Mouse (Mus musculus): Measurements from ENCODE around the gene Tcf20. TPM values are rescaled to one million over a fixed set of nuclear protein-coding genes. Genes with fewer than 3 reads are reported as not detected.

Tcf20 gene
- polyA plus RNA-seq, 1 experiment from 2014 or later: 17.4 TPM

GRCm38 (mm10) chr15:82967947-82968346 is 19.7 kb downstream of the Tcf20 start:
- H3K4me2 ChIP-seq (ENCODE audit: low read length): peak overlapping the region; percentile 44
- WGBS: 29% methylated on average over 6 of the region's 6 CpGs
- H3K4me3 ChIP-seq (ENCODE audit: low read depth, low read length): no peak overlapping the region
- no peak for ATAC-seq
- H3K27me3 ChIP-seq (replicated peaks; ENCODE audit: control insufficient read depth, insufficient read depth, low read length): peaks cover 3% of the 10 kb centered on the region; the same call in 1 of the 2 replicates
- peak overlapping the region; percentile 87 for H3K27ac ChIP-seq (ENCODE audit: low read depth, low read length)
- no peak for DNase-seq (ENCODE audit: low spot score)
- H3K4me1 ChIP-seq (ENCODE audit: control insufficient read depth, insufficient read depth, low read length): peaks cover 27% of the 10 kb centered on the region
- no peaks in the 10 kb centered on the region for H3K9me3 ChIP-seq (replicated peaks; ENCODE audit: control insufficient read depth, low read length)
- H3K9ac ChIP-seq (ENCODE audit: low read length): peak overlapping the region; percentile 35; the same call in 1 of the 2 replicates
- no peaks in the 10 kb centered on the region for H3K36me3 ChIP-seq (ENCODE audit: control insufficient read depth, insufficient read depth, low read length)

- H3K36me3 ChIP-seq (ENCODE audit: control insufficient read depth, insufficient read depth, low read length): no peaks in the 10 kb centered on the region
- H3K9me3 ChIP-seq (replicated peaks; ENCODE audit: control insufficient read depth, low read length): no peaks in the 10 kb centered on the region
- H3K4me2 ChIP-seq (ENCODE audit: low read length): peak overlapping the region; percentile 74; the same call in 1 of the 2 replicates
- H3K9ac ChIP-seq (ENCODE audit: low read length): peak overlapping the region; percentile 21; the same call in 1 of the 2 replicates
- peak overlapping the region; percentile 30; the same call in 1 of the 2 replicates for H3K4me3 ChIP-seq (ENCODE audit: low read depth, low read length)
- peaks cover 56% of the 10 kb centered on the region for H3K4me1 ChIP-seq (ENCODE audit: control insufficient read depth, insufficient read depth, low read length)
- no peak for ATAC-seq
- DNase-seq (ENCODE audit: low spot score): peak; percentile 40
- peak overlapping the region; percentile 90 for H3K27ac ChIP-seq (ENCODE audit: low read depth, low read length)
- 57% methylated on average over 14 of the region's 14 CpGs for WGBS
- peaks cover 3% of the 10 kb centered on the region; the same call in 1 of the 2 replicates for H3K27me3 ChIP-seq (replicated peaks; ENCODE audit: control insufficient read depth, insufficient read depth, low read length)
Observed at GRCm38 (mm10) chr15:82964266-82964825, 23.3 kb downstream of the Tcf20 start.

- H3K27me3 ChIP-seq (replicated peaks; ENCODE audit: control insufficient read depth, insufficient read depth, low read length): peaks cover 3% of the 10 kb centered on the region; the same call in 1 of the 2 replicates
- H3K4me1 ChIP-seq (ENCODE audit: control insufficient read depth, insufficient read depth, low read length): peaks cover 57% of the 10 kb centered on the region
- H3K36me3 ChIP-seq (ENCODE audit: control insufficient read depth, insufficient read depth, low read length): no peaks in the 10 kb centered on the region
- H3K4me2 ChIP-seq (ENCODE audit: low read length): peak overlapping the region; percentile 74
- WGBS: 0% methylated on average over 7 of the region's 82 CpGs
- peak overlapping the region; percentile 30 for H3K4me3 ChIP-seq (ENCODE audit: low read depth, low read length)
- peak; percentile 70 for DNase-seq (ENCODE audit: low spot score)
- H3K9ac ChIP-seq (ENCODE audit: low read length): peak overlapping the region; percentile 87; the same call in 1 of the 2 replicates
- no peaks in the 10 kb centered on the region for H3K9me3 ChIP-seq (replicated peaks; ENCODE audit: control insufficient read depth, low read length)
- ATAC-seq: no peak
- H3K27ac ChIP-seq (ENCODE audit: low read depth, low read length): peak overlapping the region; percentile 90
Observed at GRCm38 (mm10) chr15:82963556-82964156, 24.0 kb downstream of the Tcf20 start.

GRCm38 (mm10) chr15:82963090-82963489 is 24.6 kb downstream of the Tcf20 start:
- DNase-seq (ENCODE audit: low spot score) (peak; percentile 33), ATAC-seq (no peak)
- 5% methylated on average over 23 of the region's 39 CpGs for whole genome bisulfite sequencing

GRCm38 (mm10) chr15:82962536-82962935 is 25.1 kb downstream of the Tcf20 start:
- DNase-seq (ENCODE audit: low spot score): no peak
- Histone ChIP-seq H3K4me2 (ENCODE audit: low read length) (peak overlapping the region; percentile 74), H3K4me3 (ENCODE audit: low read depth, low read length) (peak overlapping the region; percentile 55), H3K36me3 (ENCODE audit: control insufficient read depth, insufficient read depth, low read length) (no peaks in the 10 kb centered on the region), H3K9me3 (replicated peaks; ENCODE audit: control insufficient read depth, low read length) (no peaks in the 10 kb centered on the region), H3K27me3 (replicated peaks; ENCODE audit: control insufficient read depth, insufficient read depth, low read length) (peaks cover 3% of the 10 kb centered on the region; the same call in 1 of the 2 replicates), H3K4me1 (ENCODE audit: control insufficient read depth, insufficient read depth, low read length) (peaks cover 55% of the 10 kb centered on the region), H3K27ac (ENCODE audit: low read depth, low read length) (no peak overlapping the region; the same call in 1 of the 2 replicates), H3K9ac (ENCODE audit: low read length) (peak overlapping the region; percentile 87)
- WGBS: 48% methylated on average over 4 of the region's 4 CpGs
- ATAC-seq: no peak

More at GRCm38 (mm10) chr15:82963090-82963489, 24.6 kb downstream of the Tcf20 start:
- Histone ChIP-seq H3K36me3 (ENCODE audit: control insufficient read depth, insufficient read depth, low read length) (no peaks in the 10 kb centered on the region), H3K27ac (ENCODE audit: low read depth, low read length) (peak overlapping the region; percentile 90), H3K27me3 (replicated peaks; ENCODE audit: control insufficient read depth, insufficient read depth, low read length) (peaks cover 3% of the 10 kb centered on the region; the same call in 1 of the 2 replicates), H3K4me3 (ENCODE audit: low read depth, low read length) (peak overlapping the region; percentile 55), H3K9ac (ENCODE audit: low read length) (peak overlapping the region; percentile 87), H3K9me3 (replicated peaks; ENCODE audit: control insufficient read depth, low read length) (no peaks in the 10 kb centered on the region), H3K4me2 (ENCODE audit: low read length) (peak overlapping the region; percentile 74), H3K4me1 (ENCODE audit: control insufficient read depth, insufficient read depth, low read length) (peaks cover 55% of the 10 kb centered on the region)

GRCm38 (mm10) chr15:82960786-82961561 is 26.7 kb downstream of the Tcf20 start:
- ATAC-seq (peak; percentile 18; the same call in 1 of the 2 replicates), DNase-seq (ENCODE audit: low spot score) (peak; percentile 70)
- H3K4me3 ChIP-seq (ENCODE audit: low read depth, low read length): peak overlapping the region; percentile 55
- H3K27ac ChIP-seq (ENCODE audit: low read depth, low read length): peak overlapping the region; percentile 67
- H3K4me2 ChIP-seq (ENCODE audit: low read length): peak overlapping the region; percentile 74
- H3K4me1 ChIP-seq (ENCODE audit: control insufficient read depth, insufficient read depth, low read length): peaks cover 53% of the 10 kb centered on the region
- H3K36me3 ChIP-seq (ENCODE audit: control insufficient read depth, insufficient read depth, low read length): no peaks in the 10 kb centered on the region
- H3K9me3 ChIP-seq (replicated peaks; ENCODE audit: control insufficient read depth, low read length): no peaks in the 10 kb centered on the region
- H3K27me3 ChIP-seq (replicated peaks; ENCODE audit: control insufficient read depth, insufficient read depth, low read length): peaks cover 3% of the 10 kb centered on the region; the same call in 1 of the 2 replicates
- WGBS: under 1% methylated on average over 23 of the region's 26 CpGs
- peak overlapping the region; percentile 61 for H3K9ac ChIP-seq (ENCODE audit: low read length)

GRCm38 (mm10) chr15:82959151-82959550 is 28.5 kb downstream of the Tcf20 start:
- Histone ChIP-seq H3K27me3 (replicated peaks; ENCODE audit: control insufficient read depth, insufficient read depth, low read length) (no peaks in the 10 kb centered on the region), H3K9ac (ENCODE audit: low read length) (peak overlapping the region; percentile 26; the same call in 1 of the 2 replicates), H3K9me3 (replicated peaks; ENCODE audit: control insufficient read depth, low read length) (no peaks in the 10 kb centered on the region), H3K4me1 (ENCODE audit: control insufficient read depth, insufficient read depth, low read length) (peaks cover 50% of the 10 kb centered on the region), H3K27ac (ENCODE audit: low read depth, low read length) (peak overlapping the region; percentile 77), H3K4me3 (ENCODE audit: low read depth, low read length) (no peak overlapping the region; the same call in 1 of the 2 replicates), H3K36me3 (ENCODE audit: control insufficient read depth, insufficient read depth, low read length) (no peaks in the 10 kb centered on the region), H3K4me2 (ENCODE audit: low read length) (peak overlapping the region; percentile 74)
- ATAC-seq (no peak), DNase-seq (ENCODE audit: low spot score) (no peak)
- WGBS: 53% methylated on average over 12 of the region's 12 CpGs

- Histone ChIP-seq H3K9me3 (replicated peaks; ENCODE audit: control insufficient read depth, low read length) (no peaks in the 10 kb centered on the region), H3K4me3 (ENCODE audit: low read depth, low read length) (peak overlapping the region; percentile 16), H3K27ac (ENCODE audit: low read depth, low read length) (peak overlapping the region; percentile 77), H3K9ac (ENCODE audit: low read length) (peak overlapping the region; percentile 26; the same call in 1 of the 2 replicates), H3K27me3 (replicated peaks; ENCODE audit: control insufficient read depth, insufficient read depth, low read length) (0 out of 2 replicates have a peak, but pooled peaks cover 3% of the 10 kb centered on the region), H3K4me1 (ENCODE audit: control insufficient read depth, insufficient read depth, low read length) (peaks cover 53% of the 10 kb centered on the region), H3K36me3 (ENCODE audit: control insufficient read depth, insufficient read depth, low read length) (no peaks in the 10 kb centered on the region), H3K4me2 (ENCODE audit: low read length) (peak overlapping the region; percentile 74)
- ATAC-seq (peak; percentile 67), DNase-seq (ENCODE audit: low spot score) (peak; percentile 88)
- under 1% methylated on average over 16 of the region's 16 CpGs for WGBS
Observed at GRCm38 (mm10) chr15:82958253-82958701, 29.4 kb downstream of the Tcf20 start.
